Mouse (Mus musculus) erythroblast, embryonic 14.5 days (primary cell): ENCODE measurements around the gene Gnmt.

Experiments used
- GATA1 ChIP-seq: IDR thresholded peaks from 2 replicates; pipeline ENCODE4 v1.6.1; 2012; ENCODE audit warnings: low read length, inconsistent platforms, mixed read lengths
- TAL1 ChIP-seq: IDR thresholded peaks from 3 replicates; pipeline ENCODE4 v1.6.1; 2012; ENCODE audit warnings: low read length, inconsistent platforms, mixed read lengths

- TF ChIP-seq TAL1 (no peak), GATA1 (no peak)
These were observed 47.1 kb upstream of the Gnmt start for GRCm38 (mm10) chr17:46776087-46776486.
